Mouse (Mus musculus): Measurements from ENCODE around the gene Pmpca. TPM values are rescaled to one million over a fixed set of nuclear protein-coding genes. Genes with fewer than 3 reads are reported as not detected.
"Not testable (repeated sequence)": the region's sequence is repeated elsewhere in the genome, so short reads cannot be mapped to it uniquely, and the experiment has no call there.

The Pmpca gene
- polyA plus RNA-seq, 1 experiment from 2014 or later, result 113 TPM

DNA sequence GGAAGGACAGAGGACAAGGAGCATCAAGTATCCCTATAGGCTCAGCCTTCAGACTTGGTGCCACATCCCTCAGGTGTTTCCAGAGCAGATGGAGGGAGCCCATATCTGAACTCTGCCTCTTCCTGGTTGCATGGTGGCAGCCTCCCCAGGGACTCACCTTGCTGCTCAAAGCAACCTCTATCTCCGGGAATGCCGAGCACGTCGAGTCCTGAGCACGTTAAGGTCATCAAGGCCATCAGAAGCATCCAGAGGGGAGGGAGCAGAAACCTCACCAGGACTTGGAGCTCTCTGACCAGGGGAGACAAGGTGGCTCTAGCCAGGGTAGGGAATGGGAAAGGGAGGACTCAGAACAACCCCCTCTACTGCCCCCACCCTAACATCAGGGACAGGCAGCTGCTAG, 25.7 kb upstream of the Pmpca start:
- Histone ChIP-seq H3K9me3 (ENCODE audit: control insufficient read depth, low read length) (no peaks in the 10 kb centered on the region), H3K4me3 (ENCODE audit: low read length) (no peak overlapping the region), H3K4me1 (ENCODE audit: control insufficient read depth, insufficient read depth, low read length) (no peaks in the 10 kb centered on the region), H3K36me3 (ENCODE audit: control insufficient read depth, insufficient read depth, low read length) (peaks cover 51% of the 10 kb centered on the region), H3K9ac (ENCODE audit: low read depth, low read length) (no peak overlapping the region), H3K27ac (ENCODE audit: low read depth, low read length) (no peak overlapping the region), H3K27me3 (ENCODE audit: control insufficient read depth, insufficient read depth, low read length) (no peaks in the 10 kb centered on the region), H3K4me2 (replicated peaks; ENCODE audit: low read depth, low read length) (no peak overlapping the region)
- ATAC-seq (ENCODE audit: low FRiP score, low TSS enrichment), result no peak
- WGBS, result 75% methylated on average over 5 of the region's 5 CpGs

DNA sequence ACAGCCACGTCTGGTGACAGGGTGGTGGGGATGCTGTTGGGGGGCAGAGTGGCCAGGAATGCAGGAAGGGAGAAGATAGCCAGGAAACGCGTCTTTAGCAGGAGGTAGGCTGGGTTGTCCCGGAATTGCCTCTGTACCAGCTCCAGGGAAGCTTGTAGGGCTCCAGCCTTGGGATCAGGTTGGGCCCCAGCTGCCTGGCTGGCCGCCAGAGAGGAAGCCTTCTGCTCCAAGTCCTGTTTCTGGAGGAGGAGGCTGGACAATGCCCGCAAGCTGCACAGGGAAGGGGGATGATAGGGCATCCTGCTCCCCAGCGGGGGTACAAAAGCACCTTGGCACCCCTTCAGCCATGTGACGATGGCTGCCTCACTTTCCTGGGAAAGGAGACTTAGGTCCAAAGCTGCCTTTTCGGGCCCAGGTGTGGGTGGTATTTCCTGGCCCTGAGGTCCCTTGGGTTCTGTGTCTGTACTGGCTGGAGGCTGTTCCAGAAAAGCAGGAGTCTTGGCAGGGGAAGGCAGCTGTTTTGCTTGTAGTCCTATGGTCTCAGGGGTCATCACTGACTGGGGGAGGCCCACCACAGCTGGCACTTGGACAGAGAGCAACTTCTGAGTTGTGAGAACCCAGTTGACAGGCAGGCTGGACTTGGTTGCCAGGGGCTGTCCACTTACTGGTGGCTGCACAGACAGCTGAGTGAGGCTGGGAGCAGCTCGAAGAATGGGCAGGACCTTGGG, 24.2 kb upstream of the Pmpca start:
- peaks cover 65% of the 10 kb centered on the region for H3K36me3 ChIP-seq (ENCODE audit: control insufficient read depth, insufficient read depth, low read length)
- no peaks in the 10 kb centered on the region for H3K4me1 ChIP-seq (ENCODE audit: control insufficient read depth, insufficient read depth, low read length)
- H3K4me3 ChIP-seq (ENCODE audit: low read length), result no peak overlapping the region
- H3K27me3 ChIP-seq (ENCODE audit: control insufficient read depth, insufficient read depth, low read length), result no peaks in the 10 kb centered on the region
- no peak overlapping the region for H3K27ac ChIP-seq (ENCODE audit: low read depth, low read length)
- 85% methylated on average over 10 of the region's 10 CpGs for WGBS
- no peak overlapping the region for H3K4me2 ChIP-seq (replicated peaks; ENCODE audit: low read depth, low read length)
- no peak for ATAC-seq (ENCODE audit: low FRiP score, low TSS enrichment)
- no peak overlapping the region for H3K9ac ChIP-seq (ENCODE audit: low read depth, low read length)
- no peaks in the 10 kb centered on the region for H3K9me3 ChIP-seq (ENCODE audit: control insufficient read depth, low read length)

DNA sequence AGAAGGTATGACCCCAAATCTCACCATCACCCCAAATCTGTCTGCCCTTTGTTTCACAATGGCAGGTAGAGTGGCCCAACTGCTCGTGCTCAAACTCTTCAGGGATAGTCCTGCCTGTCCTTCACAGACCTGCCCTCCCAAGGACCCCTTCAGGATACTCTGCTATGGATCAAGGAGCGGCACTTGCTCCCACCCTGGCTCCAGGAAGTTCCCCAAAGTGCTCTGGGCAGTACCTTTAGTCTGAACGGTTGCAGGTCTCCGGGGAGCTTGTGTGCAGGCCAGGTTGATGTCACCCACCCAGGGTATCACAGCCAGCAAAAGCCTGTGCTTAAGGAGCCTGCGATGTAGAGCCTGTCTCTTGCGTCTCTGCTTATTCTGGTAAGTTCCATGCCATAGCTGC, 21.2 kb upstream of the Pmpca start:
- H3K36me3 ChIP-seq (ENCODE audit: control insufficient read depth, insufficient read depth, low read length), result peaks cover 92% of the 10 kb centered on the region
- WGBS, result 95% methylated on average over 6 of the region's 6 CpGs
- H3K4me2 ChIP-seq (replicated peaks; ENCODE audit: low read depth, low read length), result no peak overlapping the region
- H3K4me3 ChIP-seq (ENCODE audit: low read length), result no peak overlapping the region
- H3K9ac ChIP-seq (ENCODE audit: low read depth, low read length), result no peak overlapping the region
- no peak for ATAC-seq (ENCODE audit: low FRiP score, low TSS enrichment)
- H3K27me3 ChIP-seq (ENCODE audit: control insufficient read depth, insufficient read depth, low read length), result no peaks in the 10 kb centered on the region
- no peaks in the 10 kb centered on the region for H3K9me3 ChIP-seq (ENCODE audit: control insufficient read depth, low read length)
- no peaks in the 10 kb centered on the region for H3K4me1 ChIP-seq (ENCODE audit: control insufficient read depth, insufficient read depth, low read length)
- no peak overlapping the region for H3K27ac ChIP-seq (ENCODE audit: low read depth, low read length)

GRCm38 (mm10) chr2:26368572-26368971, 20.6 kb upstream of the Pmpca start:
- H3K4me1 ChIP-seq (ENCODE audit: control insufficient read depth, insufficient read depth, low read length), result no peaks in the 10 kb centered on the region
- H3K27me3 ChIP-seq (ENCODE audit: control insufficient read depth, insufficient read depth, low read length), result no peaks in the 10 kb centered on the region
- no peak overlapping the region for H3K27ac ChIP-seq (ENCODE audit: low read depth, low read length)
- H3K9me3 ChIP-seq (ENCODE audit: control insufficient read depth, low read length), result no peaks in the 10 kb centered on the region
- no peak for ATAC-seq (ENCODE audit: low FRiP score, low TSS enrichment)
- peaks cover 94% of the 10 kb centered on the region for H3K36me3 ChIP-seq (ENCODE audit: control insufficient read depth, insufficient read depth, low read length)
- H3K4me3 ChIP-seq (ENCODE audit: low read length), result no peak overlapping the region
- H3K9ac ChIP-seq (ENCODE audit: low read depth, low read length), result no peak overlapping the region
- 80% methylated on average over 1 of the region's 1 CpGs for WGBS
- H3K4me2 ChIP-seq (replicated peaks; ENCODE audit: low read depth, low read length), result no peak overlapping the region

DNA sequence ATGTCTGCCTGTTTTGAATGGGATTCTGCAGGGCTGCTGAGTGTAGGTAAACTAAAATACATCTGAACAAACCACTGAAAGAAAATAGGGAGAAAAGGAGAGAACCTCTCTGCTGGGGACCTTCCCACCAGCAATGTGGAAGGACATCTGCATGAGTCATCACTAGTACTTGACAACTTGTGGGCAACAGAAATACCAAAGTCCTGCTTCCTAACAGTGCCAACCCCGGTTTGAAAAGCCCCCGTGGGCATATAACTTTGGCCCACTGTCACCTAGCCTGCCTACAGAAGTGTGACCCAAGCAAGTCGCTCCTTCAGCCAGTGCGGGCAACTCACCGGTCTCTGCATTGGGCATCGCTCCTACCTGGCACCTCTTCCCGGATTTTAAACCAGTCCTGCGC, 16.7 kb upstream of the Pmpca start:
- WGBS, result 97% methylated on average over 8 of the region's 8 CpGs
- Histone ChIP-seq H3K27me3 (ENCODE audit: control insufficient read depth, insufficient read depth, low read length) (no peaks in the 10 kb centered on the region), H3K4me2 (replicated peaks; ENCODE audit: low read depth, low read length) (no peak overlapping the region), H3K9ac (ENCODE audit: low read depth, low read length) (no peak overlapping the region), H3K27ac (ENCODE audit: low read depth, low read length) (no peak overlapping the region), H3K36me3 (ENCODE audit: control insufficient read depth, insufficient read depth, low read length) (peaks cover 95% of the 10 kb centered on the region), H3K4me3 (ENCODE audit: low read length) (no peak overlapping the region), H3K9me3 (ENCODE audit: control insufficient read depth, low read length) (no peaks in the 10 kb centered on the region), H3K4me1 (ENCODE audit: control insufficient read depth, insufficient read depth, low read length) (no peaks in the 10 kb centered on the region)
- ATAC-seq (ENCODE audit: low FRiP score, low TSS enrichment), result no peak

DNA sequence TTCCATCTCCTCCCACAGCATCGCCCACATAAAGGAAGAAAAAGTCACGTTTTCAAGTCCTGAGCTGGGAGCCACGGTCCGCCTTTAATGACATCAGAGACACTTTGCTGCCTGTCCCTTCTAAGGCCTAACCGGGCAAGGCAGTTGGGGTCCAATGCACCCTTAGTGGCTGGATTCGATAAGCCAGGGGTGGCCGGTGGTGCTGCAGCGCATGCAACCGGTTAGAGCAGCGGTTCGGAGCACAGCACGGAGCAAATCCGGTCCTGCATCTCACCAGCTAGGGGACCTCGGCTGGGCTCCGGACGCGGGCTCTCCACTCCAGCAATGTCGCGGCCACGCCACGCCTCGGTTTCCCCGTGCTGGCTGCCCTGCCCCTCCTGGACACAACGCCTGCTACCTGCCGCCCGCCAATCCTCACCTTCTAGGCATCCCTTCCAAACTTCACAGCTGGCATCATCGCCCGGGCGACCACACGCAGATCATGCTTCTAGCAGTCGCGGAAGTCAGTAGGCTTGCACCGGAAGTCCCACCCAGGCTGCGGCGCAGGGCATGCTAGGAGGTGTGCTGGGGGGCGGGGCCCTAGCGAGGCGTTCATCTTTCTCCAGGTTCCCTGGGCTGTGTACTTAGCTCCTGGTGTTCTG, 8.9 kb upstream of the Pmpca start, which contains the start of gene Snapc4:
Gene Snapc4 (minus strand): TSS at position 523 of the 641 bp plus-strand sequence.
- Histone ChIP-seq H3K4me1 (ENCODE audit: control insufficient read depth, insufficient read depth, low read length) (no peaks in the 10 kb centered on the region), H3K27ac (ENCODE audit: low read depth, low read length) (peak within 1 kb of the TSS; percentile 59), H3K27me3 (ENCODE audit: control insufficient read depth, insufficient read depth, low read length) (no peaks in the 10 kb centered on the region), H3K9me3 (ENCODE audit: control insufficient read depth, low read length) (no peaks in the 10 kb centered on the region), H3K36me3 (ENCODE audit: control insufficient read depth, insufficient read depth, low read length) (peaks cover 63% of the 10 kb centered on the region), H3K4me2 (replicated peaks; ENCODE audit: low read depth, low read length) (peak within 1 kb of the TSS; percentile 78), H3K9ac (ENCODE audit: low read depth, low read length) (peak within 1 kb of the TSS; percentile 82), H3K4me3 (ENCODE audit: low read length) (peak within 1 kb of the TSS; percentile 84)
- peak; percentile 97 for ATAC-seq (ENCODE audit: low FRiP score, low TSS enrichment)
- under 1% methylated on average over 38 of the region's 38 CpGs for WGBS

- H3K9me3 ChIP-seq (ENCODE audit: control insufficient read depth, low read length); ATAC-seq (ENCODE audit: low FRiP score, low TSS enrichment); H3K27me3 ChIP-seq (ENCODE audit: control insufficient read depth, insufficient read depth, low read length); H3K4me1 ChIP-seq (ENCODE audit: control insufficient read depth, insufficient read depth, low read length); H3K27ac ChIP-seq (ENCODE audit: low read depth, low read length): not testable (repeated sequence)
- Histone ChIP-seq H3K4me3 (ENCODE audit: low read length) (peak overlapping the region; percentile 84), H3K36me3 (ENCODE audit: control insufficient read depth, insufficient read depth, low read length) (peaks cover 64% of the 10 kb centered on the region), H3K4me2 (replicated peaks; ENCODE audit: low read depth, low read length) (peak overlapping the region; percentile 78), H3K9ac (ENCODE audit: low read depth, low read length) (peak overlapping the region; percentile 82)
- 38% methylated on average over 6 of the region's 6 CpGs for WGBS
Measured at GRCm38 (mm10) chr2:26380871-26381270, 8.3 kb upstream of the Pmpca start.

GRCm38 (mm10) chr2:26387713-26388112, 1.4 kb upstream of the Pmpca start:
- no peak for ATAC-seq (ENCODE audit: low FRiP score, low TSS enrichment)
- no peak overlapping the region for H3K27ac ChIP-seq (ENCODE audit: low read depth, low read length)
- H3K36me3 ChIP-seq (ENCODE audit: control insufficient read depth, insufficient read depth, low read length), result peaks cover 76% of the 10 kb centered on the region

GRCm38 (mm10) chr2:26388682-26389153, 421 bp upstream of the Pmpca start:
- Histone ChIP-seq H3K27ac (ENCODE audit: low read depth, low read length) (no peak overlapping the region), H3K4me1 (ENCODE audit: control insufficient read depth, insufficient read depth, low read length) (peaks cover 12% of the 10 kb centered on the region), H3K4me3 (ENCODE audit: low read length) (peak overlapping the region; percentile 98), H3K9me3 (ENCODE audit: control insufficient read depth, low read length) (no peaks in the 10 kb centered on the region), H3K9ac (ENCODE audit: low read depth, low read length) (peak overlapping the region; percentile 94), H3K36me3 (ENCODE audit: control insufficient read depth, insufficient read depth, low read length) (peaks cover 76% of the 10 kb centered on the region), H3K4me2 (replicated peaks; ENCODE audit: low read depth, low read length) (peak overlapping the region; percentile 96), H3K27me3 (ENCODE audit: control insufficient read depth, insufficient read depth, low read length) (no peaks in the 10 kb centered on the region)
- under 1% methylated on average over 42 of the region's 45 CpGs for WGBS
- no peak; the same call in none of the 2 replicates for ATAC-seq (ENCODE audit: low FRiP score, low TSS enrichment)

More at GRCm38 (mm10) chr2:26387713-26388112, 1.4 kb upstream of the Pmpca start:
- 91% methylated on average over 3 of the region's 3 CpGs for WGBS
- Histone ChIP-seq H3K27me3 (ENCODE audit: control insufficient read depth, insufficient read depth, low read length) (no peaks in the 10 kb centered on the region), H3K4me2 (replicated peaks; ENCODE audit: low read depth, low read length) (peak overlapping the region; percentile 96), H3K4me3 (ENCODE audit: low read length) (no peak overlapping the region; the same call in 1 of the 2 replicates), H3K9ac (ENCODE audit: low read depth, low read length) (no peak overlapping the region; the same call in 1 of the 2 replicates), H3K9me3 (ENCODE audit: control insufficient read depth, low read length) (no peaks in the 10 kb centered on the region), H3K4me1 (ENCODE audit: control insufficient read depth, insufficient read depth, low read length) (peaks cover 12% of the 10 kb centered on the region)
